Mouse (Mus musculus) G1E (cell line): ENCODE results near the gene Yif1b. TPM values are rescaled to one million over a fixed set of nuclear protein-coding genes. Genes with fewer than 3 reads are reported as not detected.
A peak's percentile ranks its signal among the peaks of the same experiment; 100 is the strongest.

Experiments used
- ATAC-seq: 2 replicates; pipeline ENCODE4 v1.8.0; 2016; ENCODE audit warnings: mild to moderate bottlenecking; ENCODE audit not compliant: insufficient number of reproducible peaks, poor library complexity, low FRiP score, severe bottlenecking; ENCODE audit errors: extremely low read depth
- DNase-seq: peaks from one replicate; pipeline ENCODE4 v3.0.0; 2012; ENCODE audit warnings: low spot score
- H3K27me3 ChIP-seq: 2 replicates; pipeline ENCODE4 v1.6.1; 2012; ENCODE audit warnings: mild to moderate bottlenecking, low read length, inconsistent platforms; ENCODE audit not compliant: insufficient read depth
- H3K36me3 ChIP-seq: replicated peaks from 2 replicates; pipeline ENCODE3; 2012; ENCODE audit warnings: mild to moderate bottlenecking, inconsistent platforms
- H3K4me1 ChIP-seq: 2 replicates; pipeline ENCODE4 v1.6.1; 2012; ENCODE audit warnings: low read depth, low read length, inconsistent platforms, mixed read lengths; ENCODE audit not compliant: insufficient read depth
- H3K4me3 ChIP-seq: 2 replicates; pipeline ENCODE4 v1.5.1; 2012; ENCODE audit warnings: low read depth, mild to moderate bottlenecking, inconsistent platforms, low read length, moderate library complexity, mixed read lengths
- H3K9me3 ChIP-seq: replicated peaks from 2 replicates; pipeline ENCODE4 v1.6.1; 2012; ENCODE audit warnings: inconsistent platforms
- CTCF ChIP-seq: IDR thresholded peaks from 2 replicates; pipeline ENCODE4 v1.5.1; 2012; ENCODE audit warnings: low read depth, low read length, inconsistent platforms, mixed read lengths
- GATA2 ChIP-seq: IDR thresholded peaks from 2 replicates; pipeline ENCODE4 v1.6.1; 2012; ENCODE audit warnings: low read depth, low read length, inconsistent platforms, borderline replicate concordance
- POLR2AphosphoS5 ChIP-seq: IDR thresholded peaks from 2 replicates; pipeline ENCODE4 v1.6.1; 2012; ENCODE audit warnings: low read depth, low read length, inconsistent platforms; ENCODE audit not compliant: insufficient replicate concordance
- polyA plus RNA-seq: library from polyadenylated mRNA; stranded (reverse); fragments of >175 nt; gene quantifications from 2 replicates; pipeline ENCODE4 v1.2.3, GENCODE M21; 2012
- total RNA-seq, 2 experiments: library from RNA; stranded (forward) in 1 of 2; stranded (reverse) in 1 of 2; fragments of 200-1000 nt in 1 of 2; fragments of >200 nt in 1 of 2; fragmentation: Nextera tagmentation in 1 of 2; gene quantifications; 2 replicates each; pipeline ENCODE4 v1.2.3; 2014 to 2017

Gene Yif1b
- total and polyA plus RNA-seq, 3 experiments: 27.8 to 228 (median 114) TPM

- TF ChIP-seq GATA2 (no peak), CTCF (peak; percentile 86), POLR2AphosphoS5 (no peak)
- no peak for ATAC-seq
- Histone ChIP-seq H3K4me3 (no peak overlapping the region), H3K27me3 (peaks cover 35% of the 10 kb centered on the region), H3K4me1 (peaks cover 28% of the 10 kb centered on the region), H3K36me3 (peaks cover 22% of the 10 kb centered on the region), H3K9me3 (no peaks in the 10 kb centered on the region)
- DNase-seq: no peak
Observed at GRCm38 (mm10) chr7:29296998-29297397, 58.9 kb downstream of the Yif1b start.

Other genes with a start within 250 kb of the Yif1b start
- gene Ryr1, start 113.2 kb upstream of the Yif1b start, total RNA-seq (2014; fragmentation: Nextera tagmentation): 0.30 and 0.73 TPM in 2 replicates
- gene Ryr1, start 113.2 kb upstream of the Yif1b start, total RNA-seq (2017): 0.17 and 0.38 TPM in 2 replicates
- under 0.01 TPM in 2 replicates for gene Ryr1, start 113.2 kb upstream of the Yif1b start, polyA plus RNA-seq
- gene Rasgrp4, start 103.5 kb upstream of the Yif1b start, total RNA-seq (2014; fragmentation: Nextera tagmentation): 4.3 and 5.8 TPM in 2 replicates
- gene Rasgrp4, start 103.5 kb upstream of the Yif1b start, total RNA-seq (2017): 8.2 and 8.6 TPM in 2 replicates
- gene Rasgrp4, start 103.5 kb upstream of the Yif1b start, polyA plus RNA-seq: 3.0 and 4.3 TPM in 2 replicates
- 29.6 and 33.9 TPM in 2 replicates for gene Fam98c, start 82.1 kb upstream of the Yif1b start, total RNA-seq (2014; fragmentation: Nextera tagmentation)
- 21.9 and 26.0 TPM in 2 replicates for gene Fam98c, start 82.1 kb upstream of the Yif1b start, total RNA-seq (2017)
- 70.4 and 73.8 TPM in 2 replicates for gene Fam98c, start 82.1 kb upstream of the Yif1b start, polyA plus RNA-seq
- not detected in 2 replicates for gene Ggn, start 68.1 kb upstream of the Yif1b start, total RNA-seq (2014; fragmentation: Nextera tagmentation)
- 0.22 TPM in 1 of 2 replicates, not detected in the other for gene Ggn, start 68.1 kb upstream of the Yif1b start, total RNA-seq (2017)
- 0.21 and 0.36 TPM in 2 replicates for gene Ggn, start 68.1 kb upstream of the Yif1b start, polyA plus RNA-seq
- gene Spred3, start 67.9 kb upstream of the Yif1b start, total RNA-seq (2014; fragmentation: Nextera tagmentation): 1.3 and 1.5 TPM in 2 replicates
- 0.41 and 0.44 TPM in 2 replicates for gene Spred3, start 67.9 kb upstream of the Yif1b start, total RNA-seq (2017)
- gene Spred3, start 67.9 kb upstream of the Yif1b start, polyA plus RNA-seq: 0.21 and 0.23 TPM in 2 replicates
- 157 TPM in 2 replicates for gene Psmd8, start 57.6 kb upstream of the Yif1b start, total RNA-seq (2014; fragmentation: Nextera tagmentation)
- 187 and 209 TPM in 2 replicates for gene Psmd8, start 57.6 kb upstream of the Yif1b start, total RNA-seq (2017)
- gene Psmd8, start 57.6 kb upstream of the Yif1b start, polyA plus RNA-seq: 103 and 111 TPM in 2 replicates
- 3.0 and 12.0 TPM in 2 replicates for gene Catsperg1, start 24.3 kb upstream of the Yif1b start, total RNA-seq (2014; fragmentation: Nextera tagmentation)
- gene Catsperg1, start 24.3 kb upstream of the Yif1b start, total RNA-seq (2017): 1.5 and 2.1 TPM in 2 replicates
- 0.04 and 0.06 TPM in 2 replicates for gene Catsperg1, start 24.3 kb upstream of the Yif1b start, polyA plus RNA-seq
- gene Kcnk6, start 5.8 kb upstream of the Yif1b start, total RNA-seq (2014; fragmentation: Nextera tagmentation): not detected in 2 replicates
- gene Kcnk6, start 5.8 kb upstream of the Yif1b start, total RNA-seq (2017): 0.12 TPM in 1 of 2 replicates, not detected in the other
- not detected in 2 replicates for gene Kcnk6, start 5.8 kb upstream of the Yif1b start, polyA plus RNA-seq
- not detected in 2 replicates for gene 2200002D01Rik, start 10.1 kb downstream of the Yif1b start, total RNA-seq (2014; fragmentation: Nextera tagmentation)
- gene 2200002D01Rik, start 10.1 kb downstream of the Yif1b start, total RNA-seq (2017): 0.12 and 0.22 TPM in 2 replicates
- not detected in 2 replicates for gene 2200002D01Rik, start 10.1 kb downstream of the Yif1b start, polyA plus RNA-seq
- gene Spint2, start 43.6 kb downstream of the Yif1b start, total RNA-seq (2014; fragmentation: Nextera tagmentation): 24.4 and 33.4 TPM in 2 replicates
- gene Spint2, start 43.6 kb downstream of the Yif1b start, total RNA-seq (2017): 19.3 and 21.4 TPM in 2 replicates
- gene Spint2, start 43.6 kb downstream of the Yif1b start, polyA plus RNA-seq: 102 and 138 TPM in 2 replicates
- gene Ppp1r14a, start 51.0 kb downstream of the Yif1b start, total RNA-seq (2014; fragmentation: Nextera tagmentation): not detected in 2 replicates
- gene Ppp1r14a, start 51.0 kb downstream of the Yif1b start, total RNA-seq (2017): not detected in 2 replicates
- 0.23 and 0.28 TPM in 2 replicates for gene Ppp1r14a, start 51.0 kb downstream of the Yif1b start, polyA plus RNA-seq
- 21.8 and 23.8 TPM in 2 replicates for gene Dpf1, start 65.6 kb downstream of the Yif1b start, total RNA-seq (2014; fragmentation: Nextera tagmentation)
- 6.8 and 9.4 TPM in 2 replicates for gene Dpf1, start 65.6 kb downstream of the Yif1b start, total RNA-seq (2017)
- gene Dpf1, start 65.6 kb downstream of the Yif1b start, polyA plus RNA-seq: 47.4 and 50.3 TPM in 2 replicates